Mouse (Mus musculus) testis, adult 2 months (tissue): ENCODE measurements at regions not wholly inside any gene's neighbourhood (a gene's known extent, or its start where the extent isn't known, plus 50 kb on each side); places are given as distances from the start of the nearest gene placed in this dataset.
A peak's percentile ranks its signal among the peaks of the same experiment; 100 is the strongest.

Experiments
- H3K27ac ChIP-seq: fragments of 200-500 bp; 2 replicates; pipeline ENCODE4 v1.5.1; 2012; ENCODE audit warnings: low read depth, low read length; ENCODE audit not compliant: control insufficient read depth, insufficient read depth
- H3K27me3 ChIP-seq: fragments of 200-500 bp; 2 replicates; pipeline ENCODE4 v1.6.1; 2012; ENCODE audit warnings: mild to moderate bottlenecking, low read length, moderate library complexity; ENCODE audit not compliant: control insufficient read depth, insufficient read depth
- H3K36me3 ChIP-seq: fragments of 200-500 bp; 2 replicates; pipeline ENCODE4 v1.6.1; 2012; ENCODE audit warnings: mild to moderate bottlenecking, low read length; ENCODE audit not compliant: control insufficient read depth, insufficient read depth
- H3K4me1 ChIP-seq: fragments of 200-500 bp; 2 replicates; pipeline ENCODE4 v1.6.1; 2012; ENCODE audit warnings: low read length; ENCODE audit not compliant: control insufficient read depth, insufficient read depth
- H3K4me3 ChIP-seq: fragments of 200-500 bp; 2 replicates; pipeline ENCODE4 v1.5.1; 2012; ENCODE audit warnings: low read depth, mild to moderate bottlenecking, low read length, moderate library complexity, mixed read lengths; ENCODE audit not compliant: control insufficient read depth
- CTCF ChIP-seq: fragments of 200-500 bp; IDR thresholded peaks from 2 replicates; pipeline ENCODE4 v1.5.1; 2012; ENCODE audit warnings: low read depth, mild to moderate bottlenecking, inconsistent platforms, low read length, moderate library complexity; ENCODE audit not compliant: control insufficient read depth, insufficient read depth, insufficient replicate concordance
- POLR2A ChIP-seq: fragments of 200-500 bp; IDR thresholded peaks from 2 replicates; pipeline ENCODE4 v1.6.1; 2012; ENCODE audit warnings: low read depth, mild to moderate bottlenecking, inconsistent platforms, low read length, moderate library complexity; ENCODE audit not compliant: control insufficient read depth

- H3K27me3 ChIP-seq: no peaks in the 10 kb centered on the region
- no peak overlapping the region for H3K27ac ChIP-seq
- H3K4me1 ChIP-seq: no peaks in the 10 kb centered on the region
- H3K4me3 ChIP-seq: no peak overlapping the region
- H3K36me3 ChIP-seq: no peaks in the 10 kb centered on the region
- TF ChIP-seq CTCF: no peak
- no peak for TF ChIP-seq POLR2A
Observed at GRCm38 (mm10) chr3:149103469-149103868, 113.1 kb upstream of the Adgrl2 start.

DNA sequence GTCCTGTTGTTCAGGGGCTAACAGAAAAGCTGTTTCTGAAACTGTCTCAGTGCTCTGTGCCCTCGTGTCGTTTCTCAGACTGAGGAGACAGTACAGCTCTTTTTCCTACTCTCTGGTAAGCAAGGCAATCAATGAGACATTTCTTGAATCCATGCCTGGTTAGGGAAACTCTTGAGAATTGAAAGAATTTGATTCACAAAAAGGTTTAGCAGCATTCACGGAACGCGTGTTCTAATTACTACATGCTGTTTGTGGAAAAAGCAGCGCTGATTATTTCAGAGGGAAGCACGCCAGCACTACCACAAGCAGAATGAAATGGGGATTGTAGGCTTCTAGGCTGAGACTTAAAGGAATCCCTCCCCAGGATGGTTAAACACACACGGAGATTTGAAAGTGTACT, 112.5 kb upstream of the Adgrl2 start:
- no peaks in the 10 kb centered on the region for H3K36me3 ChIP-seq
- H3K4me1 ChIP-seq: no peaks in the 10 kb centered on the region
- H3K4me3 ChIP-seq: no peak overlapping the region
- TF ChIP-seq POLR2A: no peak
- TF ChIP-seq CTCF: no peak
- no peaks in the 10 kb centered on the region for H3K27me3 ChIP-seq
- H3K27ac ChIP-seq: no peak overlapping the region

GRCm38 (mm10) chr3:149101785-149102184, 111.4 kb upstream of the Adgrl2 start:
- Histone ChIP-seq H3K27ac (no peak overlapping the region), H3K36me3 (no peaks in the 10 kb centered on the region), H3K4me1 (no peaks in the 10 kb centered on the region), H3K27me3 (no peaks in the 10 kb centered on the region), H3K4me3 (no peak overlapping the region)
- TF ChIP-seq POLR2A: no peak
- TF ChIP-seq CTCF: no peak

GRCm38 (mm10) chr3:149098764-149099163, 108.4 kb upstream of the Adgrl2 start:
- H3K4me1 ChIP-seq: no peaks in the 10 kb centered on the region
- H3K4me3 ChIP-seq: no peak overlapping the region
- H3K36me3 ChIP-seq: no peaks in the 10 kb centered on the region
- no peak overlapping the region for H3K27ac ChIP-seq
- no peaks in the 10 kb centered on the region for H3K27me3 ChIP-seq
- TF ChIP-seq POLR2A (no peak), CTCF (no peak)

DNA sequence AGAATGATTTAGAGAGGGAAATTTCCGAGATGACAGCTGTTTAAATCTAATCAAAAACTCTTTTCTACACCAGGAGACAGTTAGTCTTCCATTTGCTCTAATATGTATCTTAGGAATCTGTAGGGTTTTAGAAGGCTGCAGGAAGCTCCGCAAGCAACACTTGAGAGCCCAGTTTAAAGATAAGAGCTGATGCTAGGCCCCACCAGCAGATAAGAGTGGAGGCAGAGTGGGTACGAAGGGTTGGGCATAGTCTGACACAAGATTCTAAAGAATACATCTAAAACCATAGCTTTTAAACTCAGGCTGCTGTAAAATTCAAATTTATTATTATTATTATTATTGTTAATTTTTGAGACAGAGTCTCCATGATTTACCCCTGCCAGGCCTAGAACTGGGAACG, 106.7 kb upstream of the Adgrl2 start:
- H3K4me3 ChIP-seq: no peak overlapping the region
- H3K4me1 ChIP-seq: no peaks in the 10 kb centered on the region
- no peak overlapping the region for H3K27ac ChIP-seq
- no peaks in the 10 kb centered on the region for H3K36me3 ChIP-seq
- H3K27me3 ChIP-seq: no peaks in the 10 kb centered on the region
- TF ChIP-seq CTCF: no peak
- TF ChIP-seq POLR2A: no peak

- Histone ChIP-seq H3K36me3 (no peaks in the 10 kb centered on the region), H3K27me3 (no peaks in the 10 kb centered on the region), H3K4me1 (peaks cover 8% of the 10 kb centered on the region), H3K4me3 (no peak overlapping the region), H3K27ac (no peak overlapping the region)
- TF ChIP-seq POLR2A (no peak), CTCF (no peak)
Observed at GRCm38 (mm10) chr3:149092649-149093048, 102.3 kb upstream of the Adgrl2 start.

DNA sequence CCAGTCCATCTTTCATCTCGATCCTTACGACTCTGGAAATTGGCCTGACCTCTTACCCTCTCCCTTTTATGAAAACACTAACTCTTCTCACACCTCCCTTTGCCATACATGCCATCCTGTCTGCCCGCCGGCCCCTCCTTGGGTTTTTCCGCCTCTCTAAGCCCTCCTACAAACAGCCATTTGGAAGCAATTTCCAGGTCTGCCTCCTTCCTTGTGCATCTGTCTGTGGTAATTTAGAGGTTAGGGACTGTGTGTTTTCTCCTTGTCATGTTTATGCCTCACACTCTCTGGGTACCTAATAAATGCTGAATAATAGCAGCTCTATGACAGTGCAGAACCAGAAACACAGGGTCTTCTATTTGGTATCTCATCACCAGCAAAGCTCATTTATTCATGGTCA, 99.7 kb upstream of the Adgrl2 start:
- no peak overlapping the region for H3K27ac ChIP-seq
- H3K36me3 ChIP-seq: no peaks in the 10 kb centered on the region
- H3K4me1 ChIP-seq: peaks cover 13% of the 10 kb centered on the region
- H3K27me3 ChIP-seq: no peaks in the 10 kb centered on the region
- no peak for TF ChIP-seq CTCF
- no peak for TF ChIP-seq POLR2A
- H3K4me3 ChIP-seq: no peak overlapping the region

DNA sequence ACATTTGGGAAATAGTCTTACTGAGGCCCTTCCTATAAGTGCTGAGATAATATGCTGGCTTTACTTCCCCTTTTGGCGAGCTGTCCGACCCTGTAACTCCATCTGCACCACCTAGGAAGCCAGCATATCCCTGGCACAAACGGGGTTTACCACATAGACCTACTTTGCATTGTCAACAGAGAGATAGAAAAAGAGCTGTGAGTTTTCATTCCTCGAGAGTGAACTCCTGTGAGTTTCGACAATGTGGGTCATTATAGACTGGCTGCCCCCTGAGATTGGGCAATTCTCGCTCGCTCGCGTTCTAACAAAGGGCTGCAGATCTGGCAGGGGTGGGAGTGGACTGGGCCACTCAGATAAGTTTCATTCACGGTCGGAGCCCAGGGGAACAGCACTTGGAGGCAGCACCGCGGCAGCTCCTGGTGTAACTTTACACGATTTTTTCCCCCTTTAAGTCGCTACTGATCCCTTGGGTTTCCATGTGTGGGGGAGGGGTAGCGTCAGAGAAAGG, 98.3 kb upstream of the Adgrl2 start:
- Histone ChIP-seq H3K4me3 (peak overlapping the region; percentile 11; the same call in 1 of the 2 replicates), H3K4me1 (peaks cover 13% of the 10 kb centered on the region), H3K27ac (no peak overlapping the region), H3K27me3 (no peaks in the 10 kb centered on the region), H3K36me3 (no peaks in the 10 kb centered on the region)
- TF ChIP-seq CTCF (no peak), POLR2A (no peak)
